Mouse (Mus musculus): ENCODE results near the gene Med11. TPM values are rescaled to one million over a fixed set of nuclear protein-coding genes. Genes with fewer than 3 reads are reported as not detected.

Med11 gene
- polyA plus RNA-seq (2015; fragmentation: Nextera tagmentation; extraction: Ambion mirVana): 27.4 and 28.6 TPM in 2 replicates

GRCm38 (mm10) chr11:70451797-70452498 lies at the start of gene Med11:
Med11 (plus strand) TSS chr11:70451919.
- Histone ChIP-seq H3K36me3 (ENCODE audit: control insufficient read depth, insufficient read depth, low read length) (peaks cover 8% of the 10 kb centered on the region), H3K9me3 (ENCODE audit: control insufficient read depth, low read length) (no peaks in the 10 kb centered on the region), H3K4me1 (replicated peaks; ENCODE audit: control insufficient read depth, insufficient read depth) (no peaks in the 10 kb centered on the region), H3K4me3 (ENCODE audit: low read depth, low read length) (peak within 1 kb of the TSS; percentile 62), H3K27ac (replicated peaks) (peak within 1 kb of the TSS; percentile 97), H3K4me2 (replicated peaks; ENCODE audit: low read depth) (peak within 1 kb of the TSS; percentile 50), H3K9ac (ENCODE audit: low read length) (peak within 1 kb of the TSS; percentile 79), H3K27me3 (ENCODE audit: control insufficient read depth, insufficient read depth, low read length) (no peaks in the 10 kb centered on the region)
- peak; percentile 98 for TF ChIP-seq CTCF (IDR thresholded peaks at IDR 0.05; ENCODE audit: low read depth)
- TF ChIP-seq EP300 (optimal IDR thresholded peaks at IDR 0.05): peak; percentile 34
- ATAC-seq (ENCODE audit: low FRiP score, low TSS enrichment): peak; percentile 98
- DNase-seq (ENCODE audit: low spot score): peak; percentile 99
- WGBS: under 1% methylated on average over 46 of the region's 46 CpGs

- WGBS: 41% methylated on average over 2 of the region's 2 CpGs
- DNase-seq (ENCODE audit: low spot score) (no peak), ATAC-seq (ENCODE audit: low FRiP score, low TSS enrichment) (peak; percentile 64; the same call in 1 of the 2 replicates)
- peaks cover 5% of the 10 kb centered on the region for H3K36me3 ChIP-seq (ENCODE audit: control insufficient read depth, insufficient read depth, low read length)
- no peaks in the 10 kb centered on the region for H3K9me3 ChIP-seq (ENCODE audit: control insufficient read depth, low read length)
- no peaks in the 10 kb centered on the region for H3K27me3 ChIP-seq (ENCODE audit: control insufficient read depth, insufficient read depth, low read length)
- no peak overlapping the region for H3K9ac ChIP-seq (ENCODE audit: low read length)
- H3K4me1 ChIP-seq (replicated peaks; ENCODE audit: control insufficient read depth, insufficient read depth): no peaks in the 10 kb centered on the region
- peak overlapping the region; percentile 1; the same call in 1 of the 2 replicates for H3K27ac ChIP-seq (replicated peaks)
- no peak overlapping the region for H3K4me2 ChIP-seq (replicated peaks; ENCODE audit: low read depth)
- no peak overlapping the region for H3K4me3 ChIP-seq (ENCODE audit: low read depth, low read length)
- TF ChIP-seq CTCF (IDR thresholded peaks at IDR 0.05; ENCODE audit: low read depth) (no peak), EP300 (optimal IDR thresholded peaks at IDR 0.05) (no peak)
Observed at GRCm38 (mm10) chr11:70403598-70403997, 48.1 kb upstream of the Med11 start.

- H3K9me3 ChIP-seq (ENCODE audit: control insufficient read depth, low read length): no peaks in the 10 kb centered on the region
- H3K27ac ChIP-seq (replicated peaks): peak within 1 kb of the TSS; percentile 84
- ATAC-seq (ENCODE audit: low FRiP score, low TSS enrichment): peak; percentile 93
- H3K27me3 ChIP-seq (ENCODE audit: control insufficient read depth, insufficient read depth, low read length): no peaks in the 10 kb centered on the region
- H3K9ac ChIP-seq (ENCODE audit: low read length): peak within 1 kb of the TSS; percentile 96
- peak within 1 kb of the TSS; percentile 89 for H3K4me2 ChIP-seq (replicated peaks; ENCODE audit: low read depth)
- peaks cover 4% of the 10 kb centered on the region; the same call in 1 of the 2 replicates for H3K36me3 ChIP-seq (ENCODE audit: control insufficient read depth, insufficient read depth, low read length)
- peaks cover 4% of the 10 kb centered on the region; the same call in 1 of the 2 replicates for H3K4me1 ChIP-seq (replicated peaks; ENCODE audit: control insufficient read depth, insufficient read depth)
- H3K4me3 ChIP-seq (ENCODE audit: low read depth, low read length): peak within 1 kb of the TSS; percentile 90
- TF ChIP-seq CTCF (IDR thresholded peaks at IDR 0.05; ENCODE audit: low read depth) (no peak), EP300 (optimal IDR thresholded peaks at IDR 0.05) (peak; percentile 51)
- under 1% methylated on average over 57 of the region's 59 CpGs for WGBS
- peak; percentile 89 for DNase-seq (ENCODE audit: low spot score)
Observed at GRCm38 (mm10) chr11:70409594-70410296, 42.0 kb upstream of the Med11 start, which contains the start of gene Pelp1. Pelp1 (minus strand) TSS chr11:70410031.

GRCm38 (mm10) chr11:70410297-70410643 lies 41.4 kb upstream of the Med11 start:
- peak overlapping the region; percentile 90 for H3K4me3 ChIP-seq (ENCODE audit: low read depth, low read length)
- ATAC-seq (ENCODE audit: low FRiP score, low TSS enrichment): no peak
- peaks cover 4% of the 10 kb centered on the region; the same call in 1 of the 2 replicates for H3K36me3 ChIP-seq (ENCODE audit: control insufficient read depth, insufficient read depth, low read length)
- H3K4me1 ChIP-seq (replicated peaks; ENCODE audit: control insufficient read depth, insufficient read depth): peaks cover 4% of the 10 kb centered on the region; the same call in 1 of the 2 replicates
- H3K9me3 ChIP-seq (ENCODE audit: control insufficient read depth, low read length): no peaks in the 10 kb centered on the region
- DNase-seq (ENCODE audit: low spot score): no peak
- peak overlapping the region; percentile 84 for H3K27ac ChIP-seq (replicated peaks)
- TF ChIP-seq EP300 (optimal IDR thresholded peaks at IDR 0.05): no peak
- no peak for TF ChIP-seq CTCF (IDR thresholded peaks at IDR 0.05; ENCODE audit: low read depth)
- WGBS: 60% methylated on average over 6 of the region's 6 CpGs
- peak overlapping the region; percentile 89 for H3K4me2 ChIP-seq (replicated peaks; ENCODE audit: low read depth)
- peak overlapping the region; percentile 96 for H3K9ac ChIP-seq (ENCODE audit: low read length)
- no peaks in the 10 kb centered on the region for H3K27me3 ChIP-seq (ENCODE audit: control insufficient read depth, insufficient read depth, low read length)

GRCm38 (mm10) chr11:70412591-70412990 lies 39.1 kb upstream of the Med11 start:
- H3K4me2 ChIP-seq (replicated peaks; ENCODE audit: low read depth): no peak overlapping the region
- H3K27ac ChIP-seq (replicated peaks): no peak overlapping the region
- H3K9me3 ChIP-seq (ENCODE audit: control insufficient read depth, low read length): no peaks in the 10 kb centered on the region
- H3K9ac ChIP-seq (ENCODE audit: low read length): no peak overlapping the region
- TF ChIP-seq CTCF (IDR thresholded peaks at IDR 0.05; ENCODE audit: low read depth) (no peak), EP300 (optimal IDR thresholded peaks at IDR 0.05) (no peak)
- H3K4me3 ChIP-seq (ENCODE audit: low read depth, low read length): no peak overlapping the region
- H3K36me3 ChIP-seq (ENCODE audit: control insufficient read depth, insufficient read depth, low read length): no peaks in the 10 kb centered on the region
- no peak for ATAC-seq (ENCODE audit: low FRiP score, low TSS enrichment)
- no peak for DNase-seq (ENCODE audit: low spot score)
- H3K27me3 ChIP-seq (ENCODE audit: control insufficient read depth, insufficient read depth, low read length): no peaks in the 10 kb centered on the region
- H3K4me1 ChIP-seq (replicated peaks; ENCODE audit: control insufficient read depth, insufficient read depth): peaks cover 4% of the 10 kb centered on the region; the same call in 1 of the 2 replicates
- WGBS: 72% methylated on average over 5 of the region's 5 CpGs

Data from stomach, postnatal 0 days (tissue).